Mouse (Mus musculus) hindbrain, embryonic 13.5 days (tissue): ENCODE data around the gene Borcs5. TPM values are rescaled to one million over a fixed set of nuclear protein-coding genes. Genes with fewer than 3 reads are reported as not detected.

ENCODE experiments used
- ATAC-seq: fragments of 200-750 bp; cut with Nextera tagmentation; 2 replicates; pipeline ENCODE4 v1.8.0; 2017; ENCODE audit warnings: moderate TSS enrichment; ENCODE audit not compliant: low FRiP score
- H3K27ac ChIP-seq: fragments of 300-500 bp; sonication (generic); 2 replicates; pipeline ENCODE4 v1.5.1; 2015; ENCODE audit warnings: inconsistent platforms, mild to moderate bottlenecking, moderate library complexity
- H3K27me3 ChIP-seq: fragments of 300-500 bp; sonication (generic); 2 replicates; pipeline ENCODE4 v1.6.1; 2015; ENCODE audit warnings: mild to moderate bottlenecking, inconsistent platforms
- H3K36me3 ChIP-seq: fragments of 300-500 bp; sonication (generic); 2 replicates; pipeline ENCODE4 v1.6.1; 2015; ENCODE audit warnings: mild to moderate bottlenecking, inconsistent platforms
- H3K4me1 ChIP-seq: fragments of 300-500 bp; sonication (generic); replicated peaks from 2 replicates; pipeline ENCODE4 v1.6.1; 2015; ENCODE audit warnings: inconsistent platforms
- H3K4me2 ChIP-seq: fragments of 300-500 bp; sonication (generic); 2 replicates; pipeline ENCODE4 v1.6.1; 2015; ENCODE audit warnings: inconsistent platforms, mild to moderate bottlenecking, moderate library complexity
- H3K4me3 ChIP-seq: fragments of 300-500 bp; sonication (generic); 2 replicates; pipeline ENCODE4 v1.5.1; 2015; ENCODE audit warnings: mild to moderate bottlenecking, inconsistent platforms
- H3K9ac ChIP-seq: fragments of 300-500 bp; sonication (generic); 2 replicates; pipeline ENCODE4 v1.6.1; 2015; ENCODE audit warnings: mild to moderate bottlenecking, inconsistent platforms
- H3K9me3 ChIP-seq: fragments of 300-500 bp; sonication (generic); 2 replicates; pipeline ENCODE4 v1.6.1; 2016; ENCODE audit warnings: inconsistent platforms
- WGBS: fragments of 180-500 bp; shearing (Covaris S2); methylation state at CpG from one replicate; pipeline ENCODE4 v1.1.7; 2015; 5-methylcytosine and 5-hydroxymethylcytosine counted together
- polyA plus RNA-seq: library from polyadenylated mRNA; unstranded; fragments of >200 nt; fragmentation: Nextera tagmentation; extraction: Ambion mirVana; gene quantifications from 2 replicates; pipeline ENCODE4 v1.2.1, GENCODE M21; 2015

Borcs5 gene
- polyA plus RNA-seq, 1 experiment from 2014 or later = 48.7 TPM

DNA sequence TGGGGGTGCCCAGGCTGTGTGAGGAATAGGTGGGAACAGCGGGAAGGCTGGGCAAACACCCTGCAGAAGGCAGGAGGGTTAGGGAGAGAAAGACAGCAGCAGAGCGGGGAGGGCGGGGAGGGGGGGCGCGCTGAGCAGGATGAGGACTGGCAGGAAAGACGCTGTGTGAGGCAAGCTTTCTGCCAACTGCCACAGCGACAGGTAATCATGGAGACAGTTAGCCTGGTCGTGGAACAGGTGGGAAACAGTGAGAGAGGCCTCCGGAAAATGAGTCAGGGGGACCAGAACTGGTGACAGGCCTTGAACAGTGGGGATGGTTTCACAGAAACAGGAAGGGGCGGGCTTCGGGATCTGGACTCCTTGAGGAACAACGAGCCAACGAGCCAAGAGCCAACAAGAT, 27.4 kb upstream of the Borcs5 start:
- ATAC-seq = no peak
- peaks cover 3% of the 10 kb centered on the region; the same call in 1 of the 2 replicates for H3K4me1 ChIP-seq
- H3K27ac ChIP-seq = no peak overlapping the region
- no peak overlapping the region for H3K9ac ChIP-seq
- H3K4me2 ChIP-seq = no peak overlapping the region
- H3K4me3 ChIP-seq = no peak overlapping the region
- no peaks in the 10 kb centered on the region for H3K27me3 ChIP-seq
- 81% methylated on average over 13 of the region's 13 CpGs for WGBS
- no peaks in the 10 kb centered on the region for H3K9me3 ChIP-seq
- H3K36me3 ChIP-seq = no peaks in the 10 kb centered on the region

DNA sequence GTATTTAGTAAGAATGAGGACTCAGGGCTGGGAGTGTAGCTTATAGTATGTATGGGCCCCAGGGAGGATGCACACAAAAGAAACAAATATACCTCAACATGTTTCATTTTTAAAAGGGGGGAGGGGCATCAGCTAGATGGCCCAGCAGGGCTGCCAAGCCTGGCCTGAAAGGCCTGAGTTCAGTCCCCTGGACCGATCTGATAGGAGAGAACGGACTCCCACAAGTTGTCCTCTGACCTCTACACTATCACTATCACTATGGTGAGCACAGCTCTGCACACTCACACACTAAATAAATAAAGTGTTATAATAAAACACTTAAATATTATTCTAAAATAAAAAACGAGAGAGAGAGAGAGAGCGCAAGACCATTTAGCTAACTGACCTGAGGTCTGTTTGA, 25.0 kb upstream of the Borcs5 start:
- Histone ChIP-seq H3K27ac (no peak overlapping the region), H3K27me3 (no peaks in the 10 kb centered on the region), H3K4me3 (no peak overlapping the region), H3K4me1 (0 out of 2 replicates have a peak, but pooled peaks cover 3% of the 10 kb centered on the region), H3K36me3 (no peaks in the 10 kb centered on the region), H3K4me2 (no peak overlapping the region), H3K9me3 (no peaks in the 10 kb centered on the region), H3K9ac (no peak overlapping the region)
- no peak for ATAC-seq
- WGBS = 83% methylated on average over 4 of the region's 4 CpGs

DNA sequence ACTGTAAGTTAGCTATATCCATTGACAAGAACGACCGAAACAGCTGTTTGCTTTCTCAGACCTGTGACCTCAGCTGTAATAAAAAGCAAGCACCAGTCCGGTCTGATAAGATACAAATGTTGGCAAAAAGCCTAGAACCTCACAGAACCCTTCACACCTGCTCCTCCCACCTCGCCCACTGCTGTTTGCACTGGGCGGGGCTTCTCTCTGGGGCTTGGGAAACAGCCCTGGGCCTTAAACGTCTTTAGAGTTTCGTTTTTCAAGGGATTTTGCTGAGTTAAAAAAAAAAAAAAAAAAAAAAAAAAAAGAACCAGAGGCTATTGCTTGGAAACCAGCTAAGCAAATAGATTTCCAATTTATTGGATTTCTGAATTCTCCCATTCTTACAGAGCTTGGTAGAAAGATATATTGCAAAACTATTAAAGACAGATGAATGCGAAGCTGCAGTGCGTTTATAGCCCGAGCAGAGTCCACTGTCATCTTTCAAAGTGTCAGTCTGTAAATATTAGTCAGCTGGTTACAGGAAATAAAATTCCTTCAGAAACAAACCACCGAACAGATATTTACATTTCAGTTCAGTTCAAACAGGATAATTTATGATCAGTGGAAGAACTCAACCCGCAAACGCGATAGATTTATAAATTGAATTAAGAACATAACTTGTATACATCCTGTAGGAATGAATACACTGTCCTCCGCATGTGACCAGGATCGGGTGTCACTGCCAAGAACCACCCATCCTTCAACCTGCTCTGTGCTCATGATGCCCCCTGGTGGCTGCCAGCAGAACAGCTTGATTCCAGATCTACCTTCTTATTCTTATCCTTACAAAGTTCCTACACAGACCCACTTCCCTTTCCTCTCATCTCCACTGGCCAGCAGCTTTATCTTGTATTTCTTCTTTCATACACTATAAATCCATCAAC, 24.3 kb upstream of the Borcs5 start:
- no peaks in the 10 kb centered on the region for H3K27me3 ChIP-seq
- H3K36me3 ChIP-seq = no peaks in the 10 kb centered on the region
- H3K9me3 ChIP-seq = no peaks in the 10 kb centered on the region
- no peak overlapping the region for H3K4me2 ChIP-seq
- peak; percentile 72; the same call in 1 of the 2 replicates for ATAC-seq
- no peak overlapping the region for H3K4me3 ChIP-seq
- H3K9ac ChIP-seq = no peak overlapping the region
- no peak overlapping the region for H3K27ac ChIP-seq
- WGBS = 23% methylated on average over 16 of the region's 16 CpGs
- 0 out of 2 replicates have a peak, but pooled peaks cover 3% of the 10 kb centered on the region for H3K4me1 ChIP-seq

DNA sequence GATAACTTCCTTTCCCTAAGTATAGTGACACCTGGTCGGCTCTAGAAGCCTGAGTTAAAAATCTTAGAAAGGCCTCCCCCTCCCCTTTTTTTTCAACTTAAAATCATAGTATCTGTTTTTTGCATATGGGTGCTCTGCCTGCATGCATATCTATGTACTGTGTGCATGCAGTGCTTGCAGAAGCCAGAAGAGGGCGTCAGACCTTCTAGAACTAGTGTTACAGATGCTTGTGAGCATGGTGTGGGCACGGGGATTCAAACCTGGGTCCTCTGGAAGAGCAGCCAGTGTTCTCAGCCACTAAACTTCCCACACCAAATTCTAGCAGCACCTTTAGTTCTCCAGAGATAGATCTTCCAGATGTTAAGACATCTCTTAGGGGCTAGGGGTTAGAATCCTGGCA, 21.7 kb upstream of the Borcs5 start:
- H3K4me1 ChIP-seq = 0 out of 2 replicates have a peak, but pooled peaks cover 3% of the 10 kb centered on the region
- H3K27ac ChIP-seq = no peak overlapping the region
- no peaks in the 10 kb centered on the region for H3K9me3 ChIP-seq
- 58% methylated on average over 3 of the region's 3 CpGs for WGBS
- no peak overlapping the region for H3K4me3 ChIP-seq
- H3K27me3 ChIP-seq = no peaks in the 10 kb centered on the region
- no peaks in the 10 kb centered on the region for H3K36me3 ChIP-seq
- H3K9ac ChIP-seq = no peak overlapping the region
- no peak for ATAC-seq
- no peak overlapping the region for H3K4me2 ChIP-seq

DNA sequence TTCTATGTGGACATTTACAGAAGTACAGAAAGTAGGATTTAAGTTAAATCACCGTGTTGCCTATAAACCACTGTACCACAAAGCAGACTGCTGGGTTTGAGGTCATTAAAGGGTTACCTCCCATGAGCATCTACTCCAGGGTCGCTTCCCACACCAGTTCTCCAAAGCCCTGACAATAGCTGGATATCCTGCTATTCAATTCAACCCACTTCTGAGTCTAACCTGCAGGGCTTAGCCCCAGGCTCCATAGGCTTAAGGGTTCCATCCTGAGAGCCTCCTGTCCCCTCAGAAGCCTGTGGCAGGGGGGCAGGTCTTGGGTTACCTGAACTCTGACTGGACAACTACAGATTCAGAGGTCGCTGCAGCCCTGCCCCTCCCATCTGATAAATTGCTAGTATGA, 19.2 kb upstream of the Borcs5 start:
- Histone ChIP-seq H3K27me3 (no peaks in the 10 kb centered on the region), H3K36me3 (no peaks in the 10 kb centered on the region), H3K4me3 (no peak overlapping the region), H3K4me2 (no peak overlapping the region), H3K9ac (no peak overlapping the region), H3K27ac (no peak overlapping the region), H3K4me1 (no peaks in the 10 kb centered on the region), H3K9me3 (no peaks in the 10 kb centered on the region)
- 65% methylated on average over 3 of the region's 3 CpGs for WGBS
- ATAC-seq = no peak

DNA sequence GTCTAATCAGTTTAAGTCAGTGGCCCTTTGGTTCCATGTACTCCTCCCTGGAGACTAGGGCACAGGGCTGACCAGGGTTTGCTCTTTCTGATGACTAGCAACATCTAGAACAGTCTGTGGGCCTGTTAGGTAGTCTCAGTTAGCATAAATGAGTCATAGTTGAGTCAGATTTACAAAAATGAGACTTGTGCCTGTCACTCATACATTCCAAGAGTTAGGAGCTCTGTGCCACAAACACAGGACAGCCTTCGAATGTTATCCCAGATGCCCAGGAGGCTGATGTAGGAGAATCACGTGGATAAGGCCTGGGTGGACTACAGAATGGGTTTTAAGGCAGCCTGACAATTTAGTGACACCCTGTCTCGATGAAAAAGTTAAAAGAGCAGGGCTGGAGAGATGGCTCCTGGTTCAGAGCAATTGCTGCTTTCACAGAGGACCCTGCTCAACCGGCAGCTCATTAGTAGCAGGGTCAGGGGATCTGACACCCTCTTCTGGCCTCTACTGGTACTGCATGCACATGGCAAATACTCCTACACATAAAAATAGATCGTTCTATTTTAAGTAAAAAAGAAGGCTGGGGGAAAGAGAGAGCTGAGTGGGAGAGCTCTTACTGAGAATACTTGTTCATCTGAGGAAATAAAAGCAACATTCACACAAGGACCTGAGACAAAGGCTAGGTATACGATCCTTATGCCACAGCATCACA, 18.3 kb upstream of the Borcs5 start:
- Histone ChIP-seq H3K9me3 (no peaks in the 10 kb centered on the region), H3K4me3 (no peak overlapping the region), H3K27ac (no peak overlapping the region), H3K4me1 (no peaks in the 10 kb centered on the region), H3K9ac (no peak overlapping the region), H3K4me2 (no peak overlapping the region), H3K27me3 (no peaks in the 10 kb centered on the region), H3K36me3 (no peaks in the 10 kb centered on the region)
- no peak for ATAC-seq
- 66% methylated on average over 6 of the region's 6 CpGs for WGBS

DNA sequence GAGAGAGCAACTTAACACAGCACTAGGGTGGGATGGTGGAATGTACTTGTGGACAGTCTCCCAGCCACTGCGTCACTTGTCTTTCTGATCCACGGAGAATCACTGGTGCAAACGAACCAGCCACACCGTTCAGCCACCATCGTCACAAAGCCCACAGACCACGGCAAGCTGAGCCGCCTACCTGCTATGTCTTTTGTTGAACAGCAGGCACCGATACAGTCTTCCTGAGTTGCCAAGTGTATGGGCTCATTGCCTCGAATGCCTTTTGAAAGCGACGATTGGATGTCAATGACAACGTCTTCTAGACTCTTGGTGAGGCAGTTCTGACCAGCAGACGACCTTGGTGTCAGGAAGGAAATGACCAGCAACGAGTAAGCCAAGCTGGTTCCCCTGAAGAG, 17.8 kb upstream of the Borcs5 start:
- no peak overlapping the region for H3K4me2 ChIP-seq
- no peak for ATAC-seq
- no peaks in the 10 kb centered on the region for H3K4me1 ChIP-seq
- H3K4me3 ChIP-seq = no peak overlapping the region
- H3K27me3 ChIP-seq = no peaks in the 10 kb centered on the region
- WGBS = 82% methylated on average over 14 of the region's 14 CpGs
- H3K9me3 ChIP-seq = no peaks in the 10 kb centered on the region
- no peak overlapping the region for H3K9ac ChIP-seq
- H3K36me3 ChIP-seq = no peaks in the 10 kb centered on the region
- no peak overlapping the region for H3K27ac ChIP-seq

DNA sequence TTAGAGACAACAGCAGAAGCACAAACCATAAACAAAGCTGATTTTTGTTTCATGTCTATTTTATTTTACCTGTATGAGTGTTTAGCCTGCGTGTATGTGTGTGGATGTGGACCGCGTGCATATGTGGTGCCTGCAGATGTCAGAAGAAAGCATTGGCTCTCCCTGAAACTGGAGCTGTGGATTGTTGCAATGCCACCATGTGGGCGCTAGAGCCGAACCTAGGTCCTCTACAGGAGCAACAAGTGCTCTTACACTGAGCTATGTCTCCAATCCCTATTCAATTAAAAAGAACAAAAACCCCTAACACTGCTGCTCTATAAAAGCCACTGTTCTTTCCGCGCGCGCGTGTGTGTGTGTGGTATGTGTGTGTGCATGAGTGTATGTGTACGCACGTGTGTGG, 13.9 kb upstream of the Borcs5 start:
- Histone ChIP-seq H3K27me3 (0 out of 2 replicates have a peak, but pooled peaks cover under 1% of the 10 kb centered on the region), H3K4me3 (no peak overlapping the region), H3K9me3 (no peaks in the 10 kb centered on the region), H3K4me2 (no peak overlapping the region), H3K27ac (no peak overlapping the region), H3K4me1 (no peaks in the 10 kb centered on the region), H3K36me3 (no peaks in the 10 kb centered on the region), H3K9ac (no peak overlapping the region)
- 60% methylated on average over 12 of the region's 12 CpGs for WGBS
- no peak for ATAC-seq

DNA sequence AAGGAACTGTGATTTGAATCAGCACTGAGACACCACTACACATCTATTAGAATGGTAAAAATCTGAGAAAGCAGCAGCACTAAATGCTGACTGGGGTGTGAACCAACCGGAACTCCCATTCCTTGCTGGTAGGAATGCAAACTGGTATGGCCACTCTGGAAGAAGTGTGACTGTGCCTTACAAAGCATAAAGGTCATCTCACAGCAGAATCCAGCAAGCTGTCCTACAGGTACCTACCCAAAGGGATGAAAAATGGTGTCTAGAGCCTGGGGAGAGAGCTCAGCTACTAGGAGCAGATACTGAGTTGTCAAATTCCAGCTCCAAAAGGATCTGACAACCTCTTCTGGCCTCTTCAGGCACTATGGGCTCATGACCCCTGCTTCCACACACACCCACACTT, 12.7 kb upstream of the Borcs5 start:
- no peak overlapping the region for H3K4me3 ChIP-seq
- ATAC-seq = no peak
- H3K27ac ChIP-seq = no peak overlapping the region
- WGBS = 89% methylated on average over 1 of the region's 1 CpGs
- H3K4me2 ChIP-seq = no peak overlapping the region
- peaks cover 12% of the 10 kb centered on the region for H3K27me3 ChIP-seq
- H3K9me3 ChIP-seq = no peaks in the 10 kb centered on the region
- H3K36me3 ChIP-seq = no peaks in the 10 kb centered on the region
- H3K4me1 ChIP-seq = peaks cover under 1% of the 10 kb centered on the region; the same call in 1 of the 2 replicates
- H3K9ac ChIP-seq = no peak overlapping the region

DNA sequence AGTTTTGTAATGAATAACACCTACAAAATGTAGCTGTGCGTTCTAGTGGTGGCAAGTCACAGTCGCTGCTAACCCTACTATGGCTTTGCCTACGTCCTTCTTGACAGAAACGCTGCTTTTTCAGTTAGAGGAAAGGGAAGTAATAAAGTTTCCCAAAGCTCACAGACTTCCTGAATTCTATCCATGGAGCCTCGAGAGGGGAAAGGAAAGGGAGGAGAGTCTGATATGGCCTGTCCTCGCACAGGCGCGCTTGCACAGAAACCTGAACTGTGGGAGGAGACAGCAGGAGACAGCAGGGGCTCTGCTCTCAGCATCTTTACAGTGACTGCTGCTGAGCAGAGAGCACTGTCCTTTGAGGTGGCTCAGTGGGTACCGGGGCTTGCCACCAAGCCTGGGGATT, 8.9 kb upstream of the Borcs5 start:
- no peak overlapping the region for H3K27ac ChIP-seq
- peaks cover 32% of the 10 kb centered on the region for H3K27me3 ChIP-seq
- 73% methylated on average over 9 of the region's 9 CpGs for WGBS
- H3K9me3 ChIP-seq = no peaks in the 10 kb centered on the region
- H3K4me3 ChIP-seq = no peak overlapping the region
- H3K4me1 ChIP-seq = peaks cover 13% of the 10 kb centered on the region
- H3K36me3 ChIP-seq = no peaks in the 10 kb centered on the region
- H3K4me2 ChIP-seq = no peak overlapping the region
- ATAC-seq = no peak
- no peak overlapping the region for H3K9ac ChIP-seq

DNA sequence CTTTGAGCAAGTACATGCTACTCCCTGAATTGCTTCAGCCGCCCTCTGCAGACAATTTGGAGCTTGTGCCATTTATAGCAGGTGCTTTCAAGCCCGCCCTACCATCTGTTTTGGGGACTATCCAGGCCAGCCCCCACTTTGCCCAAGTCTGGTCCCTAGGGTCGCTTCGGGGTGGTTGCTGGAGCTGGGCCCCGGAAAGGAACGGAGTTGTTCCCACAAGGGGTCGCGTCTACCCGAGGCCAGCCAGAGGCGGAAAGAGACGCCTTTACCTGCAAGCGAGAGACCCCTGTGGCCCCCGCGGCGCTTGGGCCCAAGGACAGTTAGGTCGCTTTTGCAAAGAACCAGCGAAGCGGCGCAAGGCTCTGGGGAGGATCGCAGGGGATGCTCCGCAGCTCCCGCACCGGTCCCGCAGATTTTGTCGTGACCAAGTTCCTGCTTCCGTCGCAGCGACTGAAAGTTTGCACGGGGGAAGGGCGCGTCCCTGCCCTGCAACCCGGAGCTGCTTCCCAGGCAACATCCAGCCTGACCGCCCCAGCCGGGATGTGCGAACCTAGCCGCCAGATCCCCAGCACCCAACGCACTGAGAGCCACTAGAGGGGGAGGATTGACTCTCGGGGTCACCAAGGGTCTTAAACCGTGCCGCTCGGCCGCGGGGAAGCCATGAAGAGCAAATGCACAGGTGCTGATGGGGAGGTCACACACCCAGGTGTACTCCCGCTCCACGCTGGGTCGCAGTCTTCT, 7.2 kb upstream of the Borcs5 start, which contains the start of gene Mansc1:
Gene Mansc1 (minus strand): TSS at position 542 of the 741 bp plus-strand sequence.
- H3K27me3 ChIP-seq = peaks cover 32% of the 10 kb centered on the region
- H3K27ac ChIP-seq = no peak within 1 kb of the TSS
- peak; percentile 61 for ATAC-seq
- H3K4me3 ChIP-seq = peak within 1 kb of the TSS; percentile 48
- H3K9ac ChIP-seq = peak within 1 kb of the TSS; percentile 72
- 1% methylated on average over 46 of the region's 46 CpGs for WGBS
- no peaks in the 10 kb centered on the region for H3K9me3 ChIP-seq
- H3K36me3 ChIP-seq = no peaks in the 10 kb centered on the region
- peak within 1 kb of the TSS; percentile 85 for H3K4me2 ChIP-seq
- peaks cover 13% of the 10 kb centered on the region for H3K4me1 ChIP-seq

DNA sequence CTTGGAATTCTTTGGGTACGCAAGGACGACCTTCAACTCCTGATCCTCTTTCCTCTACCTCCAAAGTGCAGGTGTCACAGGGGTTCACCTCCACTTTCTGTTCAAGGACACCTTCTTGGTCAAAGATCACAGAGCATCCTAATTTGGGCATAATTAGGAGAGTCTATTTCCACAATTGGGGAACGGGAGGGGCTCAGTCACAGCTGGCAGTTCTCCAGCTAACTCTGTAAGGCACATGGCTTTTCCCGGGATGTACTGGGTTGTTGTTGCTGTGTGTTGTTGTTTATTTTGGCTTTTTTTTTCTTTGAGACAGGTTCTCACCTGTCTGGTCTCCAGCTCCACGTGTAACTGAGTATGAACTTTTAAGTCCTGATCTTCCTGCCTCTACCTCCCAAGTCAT, 6.6 kb upstream of the Borcs5 start:
- WGBS = 39% methylated on average over 5 of the region's 5 CpGs
- H3K27ac ChIP-seq = no peak overlapping the region
- no peak for ATAC-seq
- H3K9ac ChIP-seq = peak overlapping the region; percentile 72; the same call in 1 of the 2 replicates
- H3K4me2 ChIP-seq = peak overlapping the region; percentile 85
- H3K9me3 ChIP-seq = no peaks in the 10 kb centered on the region
- no peaks in the 10 kb centered on the region for H3K36me3 ChIP-seq
- H3K4me3 ChIP-seq = peak overlapping the region; percentile 48
- H3K27me3 ChIP-seq = peaks cover 32% of the 10 kb centered on the region
- H3K4me1 ChIP-seq = peaks cover 13% of the 10 kb centered on the region
